Mouse (Mus musculus): ENCODE measurements around the gene Cisd1. TPM values are rescaled to one million over a fixed set of nuclear protein-coding genes. Genes with fewer than 3 reads are reported as not detected.

Cisd1 gene
- total and polyA plus RNA-seq, 2 experiments, result 159 to 209 TPM

- DNase-seq (ENCODE audit: extremely low read depth, low read depth, low spot score), result no peak
- H3K4me1 ChIP-seq (ENCODE audit: control insufficient read depth, insufficient read depth, low read length), result 0 out of 2 replicates have a peak, but pooled peaks cover 5% of the 10 kb centered on the region
- WGBS, result 91% methylated on average over 7 of the region's 7 CpGs
These were observed 16.3 kb upstream of the Cisd1 start for GRCm38 (mm10) chr10:71361044-71361443.

GRCm38 (mm10) chr10:71354947-71355346 is 10.2 kb upstream of the Cisd1 start:
- no peak for DNase-seq (ENCODE audit: extremely low read depth, low read depth, low spot score)
- TF ChIP-seq POLR2A (IDR thresholded peaks at IDR 0.05; ENCODE audit: extremely low read depth, insufficient read depth, low read length) (no peak), CTCF (IDR thresholded peaks at IDR 0.05; ENCODE audit: low read depth, low read length) (no peak)
- WGBS, result 89% methylated on average over 12 of the region's 12 CpGs
- Histone ChIP-seq H3K27ac (replicated peaks; ENCODE audit: insufficient read depth, low read depth, low read length) (no peak overlapping the region), H3K4me3 (ENCODE audit: insufficient read depth, low read depth, low read length) (no peak overlapping the region), H3K4me1 (ENCODE audit: control insufficient read depth, insufficient read depth, low read length) (peaks cover 8% of the 10 kb centered on the region; the same call in 1 of the 2 replicates), H3K27me3 (ENCODE audit: control insufficient read depth, insufficient read depth, low read length) (no peaks in the 10 kb centered on the region), H3K9ac (ENCODE audit: low read depth, low read length) (no peak overlapping the region), H3K79me2 (ENCODE audit: control insufficient read depth, insufficient read depth, low read length) (peaks cover 74% of the 10 kb centered on the region), H3K36me3 (ENCODE audit: control insufficient read depth, insufficient read depth, low read length) (peaks cover 7% of the 10 kb centered on the region)

More at GRCm38 (mm10) chr10:71361044-71361443, 16.3 kb upstream of the Cisd1 start:
- Histone ChIP-seq H3K27ac (replicated peaks; ENCODE audit: insufficient read depth, low read depth, low read length) (no peak overlapping the region), H3K27me3 (ENCODE audit: control insufficient read depth, insufficient read depth, low read length) (no peaks in the 10 kb centered on the region), H3K79me2 (ENCODE audit: control insufficient read depth, insufficient read depth, low read length) (peaks cover 45% of the 10 kb centered on the region), H3K36me3 (ENCODE audit: control insufficient read depth, insufficient read depth, low read length) (peaks cover 4% of the 10 kb centered on the region; the same call in 1 of the 2 replicates), H3K4me3 (ENCODE audit: insufficient read depth, low read depth, low read length) (no peak overlapping the region), H3K9ac (ENCODE audit: low read depth, low read length) (no peak overlapping the region)
- TF ChIP-seq POLR2A (IDR thresholded peaks at IDR 0.05; ENCODE audit: extremely low read depth, insufficient read depth, low read length), result no peak
- no peak for TF ChIP-seq CTCF (IDR thresholded peaks at IDR 0.05; ENCODE audit: low read depth, low read length)

- H3K79me2 ChIP-seq (ENCODE audit: control insufficient read depth, insufficient read depth, low read length), result peaks cover 66% of the 10 kb centered on the region
- no peak overlapping the region for H3K27ac ChIP-seq (replicated peaks; ENCODE audit: insufficient read depth, low read depth, low read length)
- H3K4me1 ChIP-seq (ENCODE audit: control insufficient read depth, insufficient read depth, low read length), result peaks cover 15% of the 10 kb centered on the region
- TF ChIP-seq POLR2A (IDR thresholded peaks at IDR 0.05; ENCODE audit: extremely low read depth, insufficient read depth, low read length) (no peak), CTCF (IDR thresholded peaks at IDR 0.05; ENCODE audit: low read depth, low read length) (no peak)
- no peak for DNase-seq (ENCODE audit: extremely low read depth, low read depth, low spot score)
- H3K4me3 ChIP-seq (ENCODE audit: insufficient read depth, low read depth, low read length), result no peak overlapping the region
- H3K36me3 ChIP-seq (ENCODE audit: control insufficient read depth, insufficient read depth, low read length), result peaks cover 7% of the 10 kb centered on the region
- no peak overlapping the region for H3K9ac ChIP-seq (ENCODE audit: low read depth, low read length)
- 75% methylated on average over 9 of the region's 9 CpGs for WGBS
- H3K27me3 ChIP-seq (ENCODE audit: control insufficient read depth, insufficient read depth, low read length), result no peaks in the 10 kb centered on the region
These were observed 9.1 kb upstream of the Cisd1 start for GRCm38 (mm10) chr10:71353850-71354249.

- Histone ChIP-seq H3K36me3 (ENCODE audit: control insufficient read depth, insufficient read depth, low read length) (peaks cover 7% of the 10 kb centered on the region), H3K27ac (replicated peaks; ENCODE audit: insufficient read depth, low read depth, low read length) (no peak overlapping the region), H3K9ac (ENCODE audit: low read depth, low read length) (no peak overlapping the region), H3K79me2 (ENCODE audit: control insufficient read depth, insufficient read depth, low read length) (peaks cover 57% of the 10 kb centered on the region), H3K27me3 (ENCODE audit: control insufficient read depth, insufficient read depth, low read length) (no peaks in the 10 kb centered on the region), H3K4me3 (ENCODE audit: insufficient read depth, low read depth, low read length) (no peak overlapping the region), H3K4me1 (ENCODE audit: control insufficient read depth, insufficient read depth, low read length) (peaks cover 17% of the 10 kb centered on the region)
- TF ChIP-seq POLR2A (IDR thresholded peaks at IDR 0.05; ENCODE audit: extremely low read depth, insufficient read depth, low read length), result no peak
- TF ChIP-seq CTCF (IDR thresholded peaks at IDR 0.05; ENCODE audit: low read depth, low read length), result no peak
- no peak for DNase-seq (ENCODE audit: extremely low read depth, low read depth, low spot score)
- 97% methylated on average over 7 of the region's 7 CpGs for WGBS
These were observed 6.5 kb upstream of the Cisd1 start for GRCm38 (mm10) chr10:71351301-71351700.

- Histone ChIP-seq H3K4me3 (ENCODE audit: insufficient read depth, low read depth, low read length) (peak overlapping the region; percentile 93; the same call in 1 of the 2 replicates), H3K27ac (replicated peaks; ENCODE audit: insufficient read depth, low read depth, low read length) (peak overlapping the region; percentile 82), H3K27me3 (ENCODE audit: control insufficient read depth, insufficient read depth, low read length) (no peaks in the 10 kb centered on the region), H3K79me2 (ENCODE audit: control insufficient read depth, insufficient read depth, low read length) (peaks cover 43% of the 10 kb centered on the region), H3K36me3 (ENCODE audit: control insufficient read depth, insufficient read depth, low read length) (peaks cover 6% of the 10 kb centered on the region), H3K9ac (ENCODE audit: low read depth, low read length) (peak overlapping the region; percentile 5; the same call in 1 of the 2 replicates), H3K4me1 (ENCODE audit: control insufficient read depth, insufficient read depth, low read length) (peaks cover 19% of the 10 kb centered on the region)
- TF ChIP-seq CTCF (IDR thresholded peaks at IDR 0.05; ENCODE audit: low read depth, low read length), result no peak
- no peak for TF ChIP-seq POLR2A (IDR thresholded peaks at IDR 0.05; ENCODE audit: extremely low read depth, insufficient read depth, low read length)
- DNase-seq (ENCODE audit: extremely low read depth, low read depth, low spot score), result no peak
- WGBS, result 65% methylated on average over 1 of the region's 1 CpGs
These were observed 4.5 kb upstream of the Cisd1 start for GRCm38 (mm10) chr10:71349290-71349689.

GRCm38 (mm10) chr10:71348637-71349280 is 4.0 kb upstream of the Cisd1 start:
- Histone ChIP-seq H3K9ac (ENCODE audit: low read depth, low read length) (peak overlapping the region; percentile 97), H3K4me1 (ENCODE audit: control insufficient read depth, insufficient read depth, low read length) (peaks cover 19% of the 10 kb centered on the region), H3K36me3 (ENCODE audit: control insufficient read depth, insufficient read depth, low read length) (peaks cover 6% of the 10 kb centered on the region), H3K27ac (replicated peaks; ENCODE audit: insufficient read depth, low read depth, low read length) (peak overlapping the region; percentile 82), H3K79me2 (ENCODE audit: control insufficient read depth, insufficient read depth, low read length) (peaks cover 40% of the 10 kb centered on the region), H3K4me3 (ENCODE audit: insufficient read depth, low read depth, low read length) (peak overlapping the region; percentile 93), H3K27me3 (ENCODE audit: control insufficient read depth, insufficient read depth, low read length) (no peaks in the 10 kb centered on the region)
- WGBS, result 1% methylated on average over 16 of the region's 16 CpGs
- peak; percentile 68 for DNase-seq (ENCODE audit: extremely low read depth, low read depth, low spot score)
- no peak for TF ChIP-seq CTCF (IDR thresholded peaks at IDR 0.05; ENCODE audit: low read depth, low read length)
- TF ChIP-seq POLR2A (IDR thresholded peaks at IDR 0.05; ENCODE audit: extremely low read depth, insufficient read depth, low read length), result no peak
